Mouse (Mus musculus) thymus, adult 2 months (tissue): ENCODE measurements around the gene Ddit4. TPM values are rescaled to one million over a fixed set of nuclear protein-coding genes. Genes with fewer than 3 reads are reported as not detected.

Experiments
- DNase-seq: peaks from one replicate; pipeline ENCODE4 v3.0.0; 2021
- H3K27ac ChIP-seq: fragments of 200-500 bp; 2 replicates; pipeline ENCODE4 v1.5.1; 2012; ENCODE audit warnings: low read length, control low read depth; ENCODE audit not compliant: control insufficient read depth, insufficient read depth
- H3K27me3 ChIP-seq: fragments of 200-500 bp; 2 replicates; pipeline ENCODE4 v1.6.1; 2012; ENCODE audit warnings: mild to moderate bottlenecking, low read length, moderate library complexity, mixed read lengths; ENCODE audit not compliant: control insufficient read depth, insufficient read depth
- H3K36me3 ChIP-seq: fragments of 200-500 bp; 2 replicates; pipeline ENCODE4 v1.6.1; 2012; ENCODE audit warnings: mild to moderate bottlenecking, low read length, moderate library complexity; ENCODE audit not compliant: control insufficient read depth, insufficient read depth
- H3K4me1 ChIP-seq: fragments of 200-500 bp; replicated peaks from 2 replicates; pipeline ENCODE4 v1.6.1; 2012; ENCODE audit warnings: low read length; ENCODE audit not compliant: control insufficient read depth, insufficient read depth
- H3K4me3 ChIP-seq: fragments of 200-500 bp; 2 replicates; pipeline ENCODE4 v1.5.1; 2012; ENCODE audit warnings: mild to moderate bottlenecking, low read length, control low read depth, moderate library complexity; ENCODE audit not compliant: control insufficient read depth, insufficient read depth
- CTCF ChIP-seq: fragments of 200-500 bp; IDR thresholded peaks from 2 replicates; pipeline ENCODE4 v1.5.1; 2012; ENCODE audit warnings: mild to moderate bottlenecking, control low read depth, low read length, moderate library complexity, borderline replicate concordance; ENCODE audit not compliant: control insufficient read depth, poor library complexity, insufficient read depth; ENCODE audit errors: extremely low read depth
- POLR2A ChIP-seq: fragments of 200-500 bp; IDR thresholded peaks from 2 replicates; pipeline ENCODE4 v1.6.1; 2012; ENCODE audit warnings: mild to moderate bottlenecking, low read length, control low read depth, moderate library complexity; ENCODE audit not compliant: control insufficient read depth, poor library complexity, insufficient read depth; ENCODE audit errors: extremely low read depth
- WGBS: fragments of 180-500 bp; shearing (Covaris S2); methylation state at CpG from one replicate; pipeline ENCODE4 v1.1.7; 2018; 5-methylcytosine and 5-hydroxymethylcytosine counted together
- polyA plus RNA-seq: library from polyadenylated mRNA; depleted of rRNA; stranded (reverse); fragments of >200 nt; gene quantifications from 2 replicates; pipeline ENCODE4 v1.2.3, GENCODE M21; 2012

Ddit4 gene
- polyA plus RNA-seq, 1 experiment = 190 TPM

DNA sequence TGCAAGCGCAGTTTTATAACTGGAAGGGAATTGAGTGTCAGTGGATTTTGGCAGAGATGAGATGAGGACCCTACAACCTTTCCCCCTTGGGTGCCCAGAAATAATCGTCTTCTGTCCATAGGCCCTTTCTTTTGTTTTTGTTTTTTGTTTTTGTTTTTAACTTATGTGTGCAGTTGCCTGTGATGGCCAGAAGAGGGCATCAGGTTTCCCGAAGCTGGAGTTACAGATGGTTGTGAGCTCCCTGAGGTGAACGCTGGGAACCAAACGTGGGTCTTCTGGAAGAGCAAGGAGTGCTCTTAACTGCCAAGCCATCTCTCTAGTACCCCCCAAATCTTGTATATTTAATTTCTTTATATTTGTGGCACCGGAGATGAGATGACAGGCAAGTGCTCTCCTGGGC, 15.1 kb upstream of the Ddit4 start:
- Histone ChIP-seq H3K36me3 (no peaks in the 10 kb centered on the region), H3K4me1 (peaks cover 44% of the 10 kb centered on the region), H3K27ac (no peak overlapping the region), H3K27me3 (no peaks in the 10 kb centered on the region), H3K4me3 (no peak overlapping the region)
- 94% methylated on average over 6 of the region's 6 CpGs for WGBS
- TF ChIP-seq CTCF = no peak
- TF ChIP-seq POLR2A = no peak
- no peak for DNase-seq

DNA sequence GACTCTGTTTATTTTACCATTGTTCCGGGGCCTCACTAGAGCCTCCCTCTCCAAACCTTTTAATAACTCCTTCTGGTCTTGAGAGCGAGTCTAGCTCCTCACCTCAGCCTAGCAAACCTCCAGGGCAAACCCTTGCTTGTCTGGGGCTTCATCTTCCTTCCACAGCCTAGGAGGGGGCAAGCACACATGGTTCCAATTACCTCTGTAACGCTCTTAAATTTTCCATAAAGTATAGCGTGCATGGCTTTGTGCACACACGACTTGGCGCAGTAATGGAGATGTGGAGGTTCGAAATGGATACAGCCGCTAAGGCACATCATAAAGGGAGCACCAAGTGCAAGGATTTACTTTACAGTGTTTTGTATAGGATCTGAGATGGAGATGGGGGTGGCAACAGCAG, 14.2 kb upstream of the Ddit4 start:
- WGBS = 96% methylated on average over 8 of the region's 8 CpGs
- Histone ChIP-seq H3K27ac (no peak overlapping the region), H3K4me1 (peaks cover 36% of the 10 kb centered on the region)

DNA sequence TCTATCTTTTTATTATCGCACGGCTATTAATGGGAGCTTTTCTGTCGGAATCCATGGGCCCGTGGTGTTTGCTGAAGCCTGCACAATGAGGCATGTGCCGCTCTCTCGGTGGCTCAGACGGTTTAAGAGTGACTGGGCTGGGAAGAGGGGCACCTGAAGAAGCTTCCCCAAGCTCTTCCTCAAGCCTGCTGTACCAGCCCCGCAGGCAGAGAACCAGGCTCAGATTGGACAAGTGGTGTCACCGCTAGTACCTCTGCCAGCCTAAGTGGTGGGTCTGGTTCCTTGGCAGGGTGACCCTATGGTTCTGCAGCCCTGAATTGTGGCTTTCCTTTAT, 13.7 kb upstream of the Ddit4 start:
- TF ChIP-seq CTCF (no peak), POLR2A (no peak)
- Histone ChIP-seq H3K36me3 (no peaks in the 10 kb centered on the region), H3K4me3 (no peak overlapping the region), H3K27ac (peak overlapping the region; percentile 43; the same call in 1 of the 2 replicates), H3K4me1 (peaks cover 32% of the 10 kb centered on the region), H3K27me3 (no peaks in the 10 kb centered on the region)
- no peak for DNase-seq
- WGBS = 89% methylated on average over 9 of the region's 9 CpGs

More for the DNA sequence above, 14.2 kb upstream of the Ddit4 start:
- no peak overlapping the region for H3K4me3 ChIP-seq
- TF ChIP-seq CTCF (no peak), POLR2A (no peak)
- H3K27me3 ChIP-seq = no peaks in the 10 kb centered on the region
- no peak for DNase-seq
- H3K36me3 ChIP-seq = no peaks in the 10 kb centered on the region

DNA sequence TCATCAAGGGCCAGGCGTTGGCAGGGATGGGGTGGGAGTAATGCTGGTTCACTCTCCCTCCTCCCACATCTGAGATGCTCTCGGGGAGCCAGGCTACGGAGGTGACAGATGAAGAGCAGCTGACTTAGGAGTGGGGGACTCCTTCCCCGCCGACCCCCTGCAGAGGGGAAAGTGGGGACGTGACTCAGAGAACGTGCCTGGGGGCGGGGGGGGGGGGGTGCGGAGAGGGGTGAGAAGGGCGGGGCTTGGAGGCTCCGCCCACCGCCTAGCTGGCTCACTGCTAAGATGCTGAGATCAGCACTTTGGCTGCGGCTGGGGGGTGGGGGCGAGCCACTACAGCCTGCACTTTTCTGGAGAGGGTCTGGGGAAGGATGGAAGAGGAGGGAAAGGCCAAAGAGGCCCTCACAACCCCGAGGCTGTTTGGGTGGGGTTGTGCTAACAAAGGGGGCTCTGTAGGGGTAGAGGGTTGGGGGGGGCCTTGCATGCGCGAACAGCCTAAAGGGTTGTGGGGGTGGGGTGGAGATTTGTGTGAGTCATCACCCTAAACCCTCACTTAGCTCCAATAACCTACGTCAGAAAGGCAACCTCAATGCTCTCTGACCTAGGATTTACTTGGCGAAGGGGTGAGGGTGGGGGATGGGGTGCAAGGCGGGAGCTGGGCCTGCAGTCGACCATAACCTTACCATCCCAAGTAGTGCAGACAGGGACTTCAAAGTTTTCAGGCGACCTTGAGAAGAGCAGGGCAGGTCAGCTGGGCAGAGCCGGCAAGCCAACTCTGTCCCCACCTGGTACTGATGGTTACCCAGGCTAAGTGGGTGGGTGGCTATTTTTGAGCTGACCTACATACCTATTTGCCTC, 13.1 kb upstream of the Ddit4 start:
- peaks cover 29% of the 10 kb centered on the region for H3K4me1 ChIP-seq
- 26% methylated on average over 20 of the region's 23 CpGs for WGBS
- H3K36me3 ChIP-seq = no peaks in the 10 kb centered on the region
- no peaks in the 10 kb centered on the region for H3K27me3 ChIP-seq
- DNase-seq = peak; percentile 53
- H3K4me3 ChIP-seq = no peak overlapping the region
- no peak for TF ChIP-seq POLR2A
- no peak for TF ChIP-seq CTCF
- H3K27ac ChIP-seq = peak overlapping the region; percentile 78

DNA sequence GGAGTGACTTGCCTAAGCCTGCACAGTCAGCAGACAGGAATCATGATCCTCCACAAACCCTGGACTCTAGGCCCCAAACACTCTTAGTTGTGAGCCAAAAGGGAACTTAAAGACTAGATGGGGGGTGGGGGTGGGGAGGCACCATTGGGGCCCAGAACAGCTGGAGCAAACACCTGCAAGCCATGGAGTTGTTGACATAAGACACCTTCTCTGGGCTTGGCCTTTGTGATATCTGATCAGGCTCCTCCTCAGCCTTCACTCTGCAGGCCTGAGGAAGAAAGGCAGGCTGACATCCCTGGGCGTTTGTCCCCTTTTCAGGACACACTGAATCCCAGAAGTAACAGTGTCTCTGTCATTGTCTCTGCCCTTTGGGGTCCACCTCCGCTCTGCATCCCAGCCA, 12.0 kb upstream of the Ddit4 start:
- peak overlapping the region; percentile 78 for H3K27ac ChIP-seq
- H3K4me1 ChIP-seq = peaks cover 35% of the 10 kb centered on the region
- H3K36me3 ChIP-seq = no peaks in the 10 kb centered on the region
- H3K4me3 ChIP-seq = no peak overlapping the region
- no peaks in the 10 kb centered on the region for H3K27me3 ChIP-seq
- TF ChIP-seq POLR2A = no peak
- no peak for TF ChIP-seq CTCF
- WGBS = 65% methylated on average over 2 of the region's 2 CpGs
- DNase-seq = no peak

DNA sequence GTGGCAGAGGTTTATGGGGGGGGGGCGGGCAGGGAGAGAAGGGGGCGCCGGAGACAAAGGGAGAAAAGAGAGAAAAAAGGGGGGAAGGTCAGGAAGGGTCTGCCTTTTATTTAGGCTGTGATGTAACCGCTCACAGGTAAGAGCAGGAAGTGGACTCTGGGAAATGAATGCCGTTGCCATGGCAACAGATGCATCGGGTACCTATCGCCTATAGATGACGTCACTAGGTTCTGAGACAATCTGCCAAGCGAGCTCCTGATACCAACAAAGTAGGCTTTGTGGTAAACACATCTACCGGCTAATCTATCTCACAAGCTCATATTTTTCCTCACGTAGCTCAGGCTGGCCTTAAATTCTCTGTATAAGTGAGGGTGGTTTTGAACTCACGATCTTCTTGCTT, 7.9 kb upstream of the Ddit4 start:
- no peaks in the 10 kb centered on the region for H3K27me3 ChIP-seq
- no peaks in the 10 kb centered on the region for H3K36me3 ChIP-seq
- no peak overlapping the region for H3K27ac ChIP-seq
- peaks cover 33% of the 10 kb centered on the region for H3K4me1 ChIP-seq
- no peak overlapping the region for H3K4me3 ChIP-seq
- 93% methylated on average over 12 of the region's 12 CpGs for WGBS
- TF ChIP-seq POLR2A (no peak), CTCF (no peak)
- no peak for DNase-seq
